Mouse (Mus musculus): ENCODE data around the gene Htatip2.
A peak's percentile ranks its signal among the peaks of the same experiment; 100 is the strongest.

The Htatip2 gene

DNA sequence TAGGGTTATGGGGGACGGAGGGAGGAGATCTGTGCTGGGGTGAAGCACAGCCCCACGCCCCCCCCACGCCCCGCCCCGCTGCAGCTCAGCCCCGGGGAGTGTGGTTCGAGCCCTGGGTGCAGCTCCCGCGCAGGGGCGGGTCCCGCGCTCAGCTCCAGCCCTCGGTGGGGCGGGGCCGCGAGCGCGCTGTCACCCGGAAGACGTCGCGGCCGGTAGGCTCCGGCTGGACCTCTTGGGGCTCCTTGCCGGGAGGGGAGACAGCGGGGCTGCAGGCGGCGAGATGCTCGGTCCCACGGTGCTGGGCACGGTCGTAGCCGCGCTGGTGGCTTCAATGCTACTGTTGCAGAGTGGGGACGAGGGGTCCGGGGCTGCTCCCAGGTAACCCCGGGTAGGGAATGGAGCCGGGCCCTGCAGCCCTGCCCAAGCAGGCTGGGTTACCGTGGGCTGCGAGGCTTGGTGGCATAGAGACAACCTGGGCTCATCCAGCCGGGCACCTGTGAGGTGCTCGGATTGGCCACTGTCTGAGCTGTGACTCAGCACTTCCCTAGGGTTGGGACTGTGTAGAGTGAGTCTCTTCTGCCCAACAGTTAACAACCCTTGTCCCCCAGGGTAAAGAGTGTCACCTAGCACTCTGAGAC lies at the start of gene Htatip2:
Gene Htatip2, plus strand, starts transcription at position 182 of the 638 bp plus-strand sequence.
- peak; percentile 73 for DNase-seq (ENCODE audit: low read depth, low spot score)

- DNase-seq (ENCODE audit: low read depth, low spot score), result no peak
Observed at GRCm38 (mm10) chr7:49709381-49710021, 49.4 kb upstream of the Htatip2 start.

DNA sequence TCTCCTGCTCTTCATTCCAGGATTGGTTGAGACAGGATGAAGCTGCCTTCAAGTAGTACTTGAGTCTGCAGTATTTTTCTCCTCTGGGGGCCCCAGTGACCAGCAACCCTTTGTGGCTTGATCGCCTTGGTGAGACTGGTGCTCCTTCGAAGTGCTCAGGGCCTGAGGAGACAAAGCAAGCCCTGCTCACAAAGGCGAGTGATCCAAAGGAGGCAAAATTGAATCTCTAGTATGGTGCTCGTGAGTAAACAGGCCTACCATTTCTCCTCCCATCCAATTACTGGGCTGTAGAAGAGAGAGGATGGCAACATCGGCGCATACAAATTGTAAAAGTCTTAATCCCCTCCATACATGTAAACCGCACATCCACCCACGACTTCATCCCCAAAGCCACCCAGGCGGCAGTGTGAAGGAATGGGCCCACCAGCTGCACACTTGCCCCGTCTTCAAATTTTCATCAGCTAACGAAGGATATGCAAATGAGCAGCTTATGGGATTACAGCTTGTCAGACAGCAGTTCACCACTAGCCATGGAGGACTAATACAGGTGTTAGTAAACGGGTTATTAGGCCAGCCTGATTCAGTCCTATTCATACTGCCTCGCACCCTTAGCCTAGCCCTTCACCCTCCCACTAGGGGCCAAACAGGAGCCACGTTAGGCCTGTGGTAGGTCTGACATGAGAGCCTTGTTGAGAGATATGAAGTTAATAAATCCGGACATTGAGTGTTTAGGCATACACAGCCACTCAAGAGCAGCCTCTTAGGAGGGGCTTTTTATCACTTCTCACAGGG lies 40.8 kb upstream of the Htatip2 start:
- DNase-seq (ENCODE audit: low read depth, low spot score), result no peak

GRCm38 (mm10) chr7:49734342-49734741 lies 24.6 kb upstream of the Htatip2 start:
- no peak for DNase-seq (ENCODE audit: low read depth, low spot score)

DNA sequence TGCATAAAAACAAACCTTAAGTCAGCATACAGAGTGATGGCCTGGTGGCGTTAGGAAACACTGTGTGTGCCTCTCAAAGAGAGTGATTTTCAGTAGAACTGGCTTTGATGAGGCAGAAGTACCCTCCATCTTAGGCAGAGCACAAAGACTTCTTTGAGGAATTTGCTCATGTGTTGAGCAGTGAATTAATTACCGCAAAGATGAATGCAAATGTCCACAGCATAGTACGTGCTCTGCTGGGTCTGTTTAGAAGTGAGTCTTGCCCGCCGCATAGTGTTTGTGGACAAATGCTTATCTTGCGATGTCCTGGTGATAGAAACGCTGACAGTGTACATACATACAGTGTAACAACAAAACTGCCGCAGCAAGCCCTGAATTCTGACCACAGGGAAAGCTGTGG lies 19.5 kb upstream of the Htatip2 start:
- no peak for DNase-seq (ENCODE audit: low read depth, low spot score)

DNA sequence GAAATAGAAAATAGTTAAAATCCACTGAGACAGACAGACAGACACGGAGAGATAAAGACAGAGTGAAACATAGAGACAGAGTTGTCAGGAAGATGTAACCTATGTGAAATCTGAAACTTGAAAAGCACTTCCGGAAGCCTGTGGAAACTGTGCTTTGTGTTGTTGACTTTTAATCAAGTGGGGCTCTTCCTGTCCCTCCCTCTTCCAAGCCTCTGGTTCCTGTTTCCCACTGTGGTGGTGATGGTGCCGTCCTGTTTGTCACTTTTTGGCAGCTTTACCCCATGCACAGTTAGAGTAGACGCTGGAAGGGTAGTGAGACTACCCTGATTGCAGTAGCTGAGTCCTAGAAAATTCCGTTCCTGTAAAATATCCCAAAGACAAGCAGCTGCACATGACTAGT lies 17.4 kb upstream of the Htatip2 start:
- no peak for DNase-seq (ENCODE audit: low read depth, low spot score)

- no peak for DNase-seq (ENCODE audit: low read depth, low spot score)
Observed at GRCm38 (mm10) chr7:49741923-49742322, 17.0 kb upstream of the Htatip2 start.

DNA sequence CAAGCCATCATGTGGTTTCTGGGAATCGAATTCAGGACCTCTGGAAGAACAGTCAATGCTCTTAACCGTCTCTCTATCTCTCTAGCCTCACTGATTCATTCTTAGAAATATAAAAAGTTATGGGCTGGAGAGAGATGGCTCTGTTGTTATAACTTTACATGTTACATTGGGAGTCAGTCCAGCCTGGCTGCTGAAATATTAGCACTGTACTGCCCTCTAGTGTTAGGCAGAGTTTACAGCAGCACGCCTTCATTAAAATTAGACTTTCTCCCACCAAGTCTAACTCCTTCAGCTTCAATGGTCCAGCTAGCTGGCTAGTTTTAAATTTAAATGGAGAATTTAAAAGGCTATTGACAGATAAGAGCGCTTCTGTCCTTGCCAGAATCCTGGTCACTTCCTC lies 7.8 kb upstream of the Htatip2 start:
- no peak for DNase-seq (ENCODE audit: low read depth, low spot score)

- no peak for DNase-seq (ENCODE audit: low read depth, low spot score)
Observed at GRCm38 (mm10) chr7:49752730-49753506, 6.0 kb upstream of the Htatip2 start.

GRCm38 (mm10) chr7:49754767-49755166 lies 4.1 kb upstream of the Htatip2 start:
- no peak for DNase-seq (ENCODE audit: low read depth, low spot score)

DNA sequence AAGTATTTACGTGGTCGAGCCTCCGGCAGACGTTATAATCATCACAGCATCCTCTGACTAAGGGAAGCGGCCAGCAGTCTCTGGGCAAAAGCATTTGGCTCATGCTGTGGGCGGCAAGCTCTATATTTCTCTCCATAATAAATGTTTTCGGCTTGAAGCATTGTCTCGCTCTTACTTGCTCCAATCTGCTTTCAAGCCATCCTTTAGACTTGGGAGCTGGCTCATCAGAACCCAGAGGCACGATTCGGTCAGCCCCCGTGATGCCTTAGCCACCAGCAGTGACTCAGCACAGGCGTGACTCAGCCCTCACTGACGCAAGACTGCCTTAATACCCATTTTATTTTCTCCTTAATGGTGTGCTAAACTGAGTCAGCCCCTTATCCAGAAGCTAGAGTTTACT lies 3.7 kb downstream of the Htatip2 start:
- peak; percentile 87 for DNase-seq (ENCODE audit: low read depth, low spot score)

- peak; percentile 86 for DNase-seq (ENCODE audit: low read depth, low spot score)
Observed at GRCm38 (mm10) chr7:49764011-49764716, 5.2 kb downstream of the Htatip2 start.

- no peak for DNase-seq (ENCODE audit: low read depth, low spot score)
Observed at GRCm38 (mm10) chr7:49766166-49766565, 7.3 kb downstream of the Htatip2 start.

DNA sequence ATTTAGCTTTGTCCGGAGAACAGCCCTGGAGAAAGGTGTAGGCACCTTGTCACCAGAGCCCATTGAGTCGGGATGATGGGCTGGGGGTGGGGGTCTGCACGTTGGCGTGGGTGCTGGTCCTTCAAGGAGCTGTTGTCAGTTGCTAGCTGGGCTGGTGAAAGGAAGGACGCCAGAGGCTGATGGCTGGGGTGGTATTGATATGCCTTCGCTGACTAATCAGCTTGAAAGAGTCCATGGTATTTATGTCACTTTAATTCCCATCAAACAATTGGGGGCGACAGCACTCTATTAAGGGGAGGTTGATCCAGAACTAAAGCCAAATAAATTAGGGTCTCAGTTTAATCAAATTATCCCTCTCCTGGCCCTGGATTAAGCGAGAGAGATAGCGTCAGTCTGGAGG lies 9.6 kb downstream of the Htatip2 start:
- DNase-seq (ENCODE audit: low read depth, low spot score), result no peak

GRCm38 (mm10) chr7:49774396-49774795 lies 15.5 kb downstream of the Htatip2 start:
- no peak for DNase-seq (ENCODE audit: low read depth, low spot score)

DNA sequence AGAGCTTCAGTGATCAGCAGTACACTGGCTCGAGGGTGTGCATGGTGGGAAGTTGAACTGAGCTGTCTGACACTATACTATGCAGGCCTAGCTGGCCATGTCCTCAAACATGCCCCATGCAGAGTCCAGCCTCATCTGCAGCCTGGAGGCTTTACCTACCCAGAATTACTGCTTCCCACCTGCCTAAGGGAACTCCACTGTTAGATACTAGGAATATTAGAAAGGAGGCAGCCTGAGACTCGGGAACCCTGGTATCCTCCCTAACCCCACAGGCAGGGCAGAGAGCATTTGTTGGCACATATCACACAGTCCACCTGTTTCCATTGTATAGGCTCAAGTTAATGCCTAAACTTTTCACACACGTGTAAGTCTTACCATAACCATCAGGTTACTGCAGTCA lies 18.7 kb downstream of the Htatip2 start:
- DNase-seq (ENCODE audit: low read depth, low spot score), result no peak

GRCm38 (mm10) chr7:49778114-49778901 lies 19.4 kb downstream of the Htatip2 start, which contains the start of gene Prmt3:
Prmt3 (plus strand) TSS chr7:49778346.
- peak; percentile 94 for DNase-seq (ENCODE audit: low read depth, low spot score)

GRCm38 (mm10) chr7:49778904-49779615 lies 20.1 kb downstream of the Htatip2 start:
- no peak for DNase-seq (ENCODE audit: low read depth, low spot score)

- no peak for DNase-seq (ENCODE audit: low read depth, low spot score)
Observed at GRCm38 (mm10) chr7:49783017-49783416, 24.1 kb downstream of the Htatip2 start.

DNA sequence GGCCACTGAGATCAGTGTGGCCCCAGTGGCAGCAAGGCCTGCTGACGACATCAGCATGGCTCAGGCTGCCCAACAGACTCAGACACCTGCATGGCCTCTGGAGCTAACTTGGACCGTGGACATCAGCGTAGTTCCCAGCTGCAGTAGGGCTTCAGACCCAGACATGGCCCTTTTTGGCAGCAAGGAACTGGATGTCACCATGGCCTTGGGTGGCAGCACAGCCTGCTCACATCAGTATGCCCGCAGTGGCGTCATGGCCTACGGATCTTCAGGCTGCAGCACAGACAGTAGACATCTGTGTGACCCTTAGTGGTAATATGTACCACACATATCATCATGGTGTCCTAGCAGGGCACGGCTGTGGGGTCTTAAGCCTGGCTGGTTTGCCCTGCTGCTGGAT lies 26.2 kb downstream of the Htatip2 start:
- DNase-seq (ENCODE audit: low read depth, low spot score), result no peak

All from c-Kit-negative CD71-positive TER-119-positive erythroid progenitor cells, embryonic 14.5 days (primary cell).